8 mouse cellular contexts compared by ENCODE assay signal in the genomic region with DNA sequence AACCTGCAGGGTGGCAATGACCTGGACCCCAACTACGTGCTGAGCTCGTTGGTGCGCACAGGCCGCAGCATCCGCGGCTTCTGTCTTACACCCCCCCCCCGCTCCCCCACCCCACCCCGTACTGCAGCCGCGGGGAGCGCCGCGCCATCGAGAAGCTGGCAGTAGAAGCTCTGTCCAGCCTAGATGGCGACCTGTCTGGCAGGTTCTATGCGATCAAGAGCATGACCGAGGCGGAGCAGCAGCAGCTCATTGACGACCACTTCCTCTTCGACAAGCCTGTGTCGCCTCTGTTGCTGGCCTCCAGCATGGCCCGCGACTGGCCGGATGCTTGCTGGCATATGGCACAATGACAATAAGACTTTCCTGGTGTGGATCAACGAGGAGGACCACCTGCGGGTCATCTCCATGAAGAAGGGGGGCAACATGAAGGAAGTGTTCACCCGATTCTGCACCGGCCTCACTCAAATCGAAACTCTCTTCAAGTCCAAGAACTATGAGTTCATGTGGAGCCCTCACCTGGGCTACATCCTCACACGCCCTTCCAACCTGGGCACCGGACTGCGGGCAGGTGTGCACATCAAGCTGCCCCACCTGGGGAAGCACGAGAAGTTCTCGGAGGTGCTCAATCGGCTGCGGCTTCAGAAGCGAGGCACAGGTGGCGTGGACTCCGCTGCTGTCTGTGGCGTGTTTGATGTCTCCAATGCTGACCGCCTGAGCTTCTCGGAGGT. TPM values are rescaled to one million over a fixed set of nuclear protein-coding genes. Genes with fewer than 3 reads are reported as not detected.
DNase-seq lines count a peak whose midpoint lies in the region; ATAC-seq and TF ChIP-seq lines count a peak whose summit lies in the region.

No protein-coding gene starts in this region.

- H3K9ac ChIP-seq in liver, adult 2 months (ENCODE audit: low read depth, low read length), result no peak overlapping the region; the same call in 1 of the 2 replicates
- H3K9ac ChIP-seq in forebrain, embryonic 16.5 days (replicated peaks; ENCODE audit: low read depth, low read length), result peak overlapping the region; percentile 35
- 0 out of 2 replicates have a peak overlapping the region, but pooled peaks have one; percentile 20 for H3K9ac ChIP-seq in midbrain, embryonic 12.5 days (replicated peaks)

- no peak for TF ChIP-seq POLR2A in liver, adult 2 months (IDR thresholded peaks at IDR 0.05; ENCODE audit: extremely low read depth, insufficient read depth, low read length)

- H3K27me3 ChIP-seq in liver, adult 2 months (ENCODE audit: control insufficient read depth, insufficient read depth, low read length), result peaks cover 3% of the 10 kb centered on the region; the same call in 1 of the 2 replicates
- peaks cover 6% of the 10 kb centered on the region; the same call in 1 of the 2 replicates for H3K27me3 ChIP-seq in forebrain, embryonic 16.5 days (replicated peaks; ENCODE audit: control insufficient read depth, insufficient read depth, low read length)
- H3K27me3 ChIP-seq in midbrain, embryonic 12.5 days, result peaks cover 19% of the 10 kb centered on the region

- H3K4me1 ChIP-seq in liver, adult 2 months (ENCODE audit: control insufficient read depth, insufficient read depth, low read length), result 0 out of 2 replicates have a peak, but pooled peaks cover 3% of the 10 kb centered on the region
- H3K4me1 ChIP-seq in forebrain, embryonic 16.5 days (replicated peaks; ENCODE audit: control insufficient read depth, insufficient read depth, low read length), result 0 out of 2 replicates have a peak, but pooled peaks cover 3% of the 10 kb centered on the region
- peaks cover 10% of the 10 kb centered on the region; the same call in 1 of the 2 replicates for H3K4me1 ChIP-seq in midbrain, embryonic 12.5 days

- WGBS in liver, adult 2 months, result 19% methylated on average over 42 of the region's 42 CpGs
- WGBS in forebrain, embryonic 16.5 days, result 41% methylated on average over 42 of the region's 42 CpGs
- 38% methylated on average over 42 of the region's 42 CpGs for WGBS in midbrain, embryonic 12.5 days

- H3K4me3 ChIP-seq in liver, adult 2 months (ENCODE audit: insufficient read depth, low read depth, low read length), result peak overlapping the region; percentile 39
- H3K4me3 ChIP-seq in forebrain, embryonic 16.5 days (replicated peaks; ENCODE audit: low read length), result peak overlapping the region; percentile 35
- H3K4me3 ChIP-seq in midbrain, embryonic 12.5 days, result peak overlapping the region; percentile 34

- H3K4me2 ChIP-seq in forebrain, embryonic 16.5 days (ENCODE audit: low read length), result peak overlapping the region; percentile 53
- peak overlapping the region; percentile 56 for H3K4me2 ChIP-seq in midbrain, embryonic 12.5 days (replicated peaks)

- no peak overlapping the region for H3K27ac ChIP-seq in liver, adult 2 months (replicated peaks; ENCODE audit: insufficient read depth, low read depth, low read length)
- no peak overlapping the region for H3K27ac ChIP-seq in forebrain, embryonic 16.5 days (ENCODE audit: low read length)
- no peak overlapping the region for H3K27ac ChIP-seq in midbrain, embryonic 12.5 days (replicated peaks)

- TF ChIP-seq CTCF in liver, adult 2 months (IDR thresholded peaks at IDR 0.05; ENCODE audit: low read depth, low read length), result no peak

- no peaks in the 10 kb centered on the region for H3K79me2 ChIP-seq in liver, adult 2 months (ENCODE audit: control insufficient read depth, insufficient read depth, low read length)

- no peak for DNase-seq in liver, adult 2 months (ENCODE audit: extremely low read depth, low read depth, low spot score)
- no peak for DNase-seq in liver
- peak; percentile 4 to 29 for DNase-seq in kidney, postnatal 36 days
- DNase-seq in thymus, postnatal 14 days, result peak; percentile 17
- no peak for DNase-seq in ovary, adult 18-20 months (ENCODE audit: low spot score)
- no peak for DNase-seq in layer of hippocampus, adult 9-11 months

- no peaks in the 10 kb centered on the region for H3K36me3 ChIP-seq in liver, adult 2 months (ENCODE audit: control insufficient read depth, insufficient read depth, low read length)
- H3K36me3 ChIP-seq in forebrain, embryonic 16.5 days (ENCODE audit: control insufficient read depth, insufficient read depth), result no peaks in the 10 kb centered on the region
- no peaks in the 10 kb centered on the region for H3K36me3 ChIP-seq in midbrain, embryonic 12.5 days

- no peaks in the 10 kb centered on the region for H3K9me3 ChIP-seq in forebrain, embryonic 16.5 days (ENCODE audit: control insufficient read depth, low read length)
- H3K9me3 ChIP-seq in midbrain, embryonic 12.5 days, result no peaks in the 10 kb centered on the region

- no peak for ATAC-seq in forebrain, embryonic 16.5 days
- ATAC-seq in midbrain, embryonic 12.5 days (ENCODE audit: low FRiP score, low read depth), result no peak

RNA-seq across cellular contexts. Expression of a gene that starts 28.4 kb away (rescaled TPM):
- total RNA-seq in liver, adult 2 months (2014; rRNA removed), result 0.28 and 0.67 TPM in 2 replicates
- polyA plus RNA-seq in liver, adult 2 months (2012; rRNA removed), result 0.29 TPM in 1 of 2 replicates, not detected in the other
- polyA plus RNA-seq in forebrain, embryonic 16.5 days (2015; fragmentation: Nextera tagmentation; extraction: Ambion mirVana), result 0.41 and 0.52 TPM in 2 replicates
- polyA plus RNA-seq in midbrain, embryonic 12.5 days (2016; fragmentation: Nextera tagmentation; extraction: Ambion mirVana), result 0.67 and 0.87 TPM in 2 replicates

RNA-seq across cellular contexts. Expression of a gene that starts 31.2 kb away (rescaled TPM):
- 1.9 and 2.8 TPM in 2 replicates for total RNA-seq in liver, adult 2 months (2014; rRNA removed)
- polyA plus RNA-seq in liver, adult 2 months (2012; rRNA removed), result 8.0 and 8.5 TPM in 2 replicates
- polyA plus RNA-seq in forebrain, embryonic 16.5 days (2015; fragmentation: Nextera tagmentation; extraction: Ambion mirVana), result 136 and 140 TPM in 2 replicates
- polyA plus RNA-seq in midbrain, embryonic 12.5 days (2016; fragmentation: Nextera tagmentation; extraction: Ambion mirVana), result 138 and 141 TPM in 2 replicates

RNA-seq across cellular contexts. Expression of a gene that starts 38.7 kb away (rescaled TPM):
- 29.7 and 35.7 TPM in 2 replicates for total RNA-seq in liver, adult 2 months (2014; rRNA removed)
- polyA plus RNA-seq in liver, adult 2 months (2012; rRNA removed), result 30.4 and 34.1 TPM in 2 replicates
- polyA plus RNA-seq in forebrain, embryonic 16.5 days (2015; fragmentation: Nextera tagmentation; extraction: Ambion mirVana), result 34.2 and 36.6 TPM in 2 replicates
- polyA plus RNA-seq in midbrain, embryonic 12.5 days (2016; fragmentation: Nextera tagmentation; extraction: Ambion mirVana), result 35.2 and 37.0 TPM in 2 replicates

RNA-seq across cellular contexts. Expression of a gene that starts 50.8 kb away (rescaled TPM):
- total RNA-seq in liver, adult 2 months (2014; rRNA removed), result 70.6 and 82.1 TPM in 2 replicates
- 46.9 and 55.2 TPM in 2 replicates for polyA plus RNA-seq in liver, adult 2 months (2012; rRNA removed)
- polyA plus RNA-seq in forebrain, embryonic 16.5 days (2015; fragmentation: Nextera tagmentation; extraction: Ambion mirVana), result 0.36 and 0.38 TPM in 2 replicates
- 0.18 and 0.41 TPM in 2 replicates for polyA plus RNA-seq in midbrain, embryonic 12.5 days (2016; fragmentation: Nextera tagmentation; extraction: Ambion mirVana)

Comparison
In these comparisons a context has a peak if more than half of its experiments do, and no peak if none do; other contexts are left out.
1. DNase-seq: peak in kidney, postnatal 36 days (2 of 2) and thymus, postnatal 14 days (single experiment); none in liver, adult 2 months (single experiment), liver (single experiment), ovary, adult 18-20 months (single experiment) and layer of hippocampus, adult 9-11 months (single experiment).
2. RNA of a gene that starts 31.2 kb away (polyA plus RNA-seq): 136 to 140 TPM in forebrain, embryonic 16.5 days and 138 to 141 TPM in midbrain, embryonic 12.5 days; 8.0 to 8.5 TPM in liver, adult 2 months; every median in the first group is over 10 times any median in the second.
3. Peak in every context shown above with its lines, with median percentiles within 50 percentile points of each other: H3K4me3 ChIP-seq.